Mouse (Mus musculus) ES-Bruce4 (cell line): ENCODE measurements at regions not wholly inside any gene's neighbourhood (a gene's known extent, or its start where the extent isn't known, plus 50 kb on each side); places are given as distances from the start of the nearest gene placed in this dataset.

ENCODE experiments used
- CTCF ChIP-seq: IDR thresholded peaks from one replicate; pipeline ENCODE4 v1.8.1; 2011; ENCODE audit warnings: low read depth, low read length
- EP300 ChIP-seq: IDR thresholded peaks from 2 replicates; pipeline ENCODE4 v1.6.1; 2011; ENCODE audit warnings: low read depth, low read length; ENCODE audit not compliant: insufficient read depth
- POLR2A ChIP-seq: IDR thresholded peaks from one replicate; pipeline ENCODE4 v1.8.1; 2011; ENCODE audit warnings: low read length; ENCODE audit not compliant: insufficient read depth

DNA sequence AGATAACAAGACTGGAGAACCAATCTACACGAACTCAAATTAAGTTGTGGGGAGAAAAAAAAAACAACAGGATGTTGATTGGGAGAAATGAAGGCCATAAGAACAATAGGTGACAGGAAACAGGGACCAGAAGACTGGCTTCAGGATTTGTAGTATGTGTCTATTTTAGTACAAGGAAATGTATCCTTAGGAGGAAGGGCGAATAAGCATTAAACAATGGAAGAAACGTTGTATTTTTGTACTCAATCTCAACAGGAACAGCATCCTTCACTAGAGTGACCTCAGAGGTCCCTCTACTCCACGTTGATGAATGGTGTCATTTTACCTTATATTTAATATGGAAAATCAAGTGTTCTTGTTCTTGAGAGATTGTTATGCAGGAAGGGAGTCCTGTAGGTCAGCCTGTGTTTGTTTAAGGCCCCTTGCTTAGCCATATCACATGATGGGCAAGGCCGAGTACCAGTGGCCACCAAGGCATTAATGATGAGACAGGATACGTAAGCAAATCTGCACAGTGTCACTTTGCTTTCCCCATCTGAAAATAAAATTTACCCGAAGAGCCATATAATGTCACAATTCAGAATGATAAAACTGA is 832.0 kb downstream of the Diaph3 start:
- TF ChIP-seq POLR2A (no peak), CTCF (no peak), EP300 (no peak)
